Mouse (Mus musculus) ES-E14 (cell line): ENCODE results near the gene Acot1. TPM values are rescaled to one million over a fixed set of nuclear protein-coding genes. Genes with fewer than 3 reads are reported as not detected.
"Not testable (repeated sequence)": the region's sequence is repeated elsewhere in the genome, so short reads cannot be mapped to it uniquely, and the experiment has no call there.

ENCODE experiments used
- DNase-seq: peaks from one replicate; pipeline ENCODE4 v3.0.0-alpha.2; 2013; ENCODE audit warnings: low read depth, low spot score
- H3K27ac ChIP-seq: 2 replicates; pipeline ENCODE4 v1.5.1; 2012; ENCODE audit warnings: low read depth, mild to moderate bottlenecking, low read length, moderate library complexity, mixed read lengths; ENCODE audit not compliant: poor library complexity, insufficient read depth, severe bottlenecking
- H3K36me3 ChIP-seq: 2 replicates; pipeline ENCODE4 v1.6.1; 2012; ENCODE audit warnings: mild to moderate bottlenecking, low read length, moderate library complexity, mixed read lengths; ENCODE audit not compliant: control insufficient read depth, poor library complexity, insufficient read depth, severe bottlenecking
- H3K4me1 ChIP-seq, 2 experiments: fragments of 150-350 bp in 1 of 2; sonication (generic) in 1 of 2; 2 replicates each; pipeline ENCODE4 v1.6.1; 2012; ENCODE audit warnings: low read length in 2 of 2, mild to moderate bottlenecking in 1 of 2, mixed read lengths in 1 of 2; ENCODE audit not compliant: control insufficient read depth in 2 of 2, insufficient read depth in 2 of 2, poor library complexity in 1 of 2
- H3K4me3 ChIP-seq, 2 experiments: fragments of 150-350 bp in 1 of 2; sonication (generic) in 1 of 2; 2 replicates each; pipeline ENCODE4 v1.5.1; 2012; ENCODE audit warnings: low read length in 2 of 2, low read depth in 1 of 2, mild to moderate bottlenecking in 1 of 2, mixed read lengths in 1 of 2; ENCODE audit not compliant: insufficient read depth in 1 of 2, poor library complexity in 1 of 2, severe bottlenecking in 1 of 2
- H3K9ac ChIP-seq: 2 replicates; pipeline ENCODE4 v1.6.1; 2012; ENCODE audit warnings: low read depth, mild to moderate bottlenecking, low read length, mixed read lengths; ENCODE audit not compliant: poor library complexity, insufficient read depth, severe bottlenecking
- H3K9me3 ChIP-seq: fragments of 150-350 bp; sonication (generic); 2 replicates; pipeline ENCODE4 v1.6.1; 2012; ENCODE audit warnings: low read depth, mild to moderate bottlenecking, low read length; ENCODE audit not compliant: control insufficient read depth, insufficient read depth
- CHD2 ChIP-seq: IDR thresholded peaks from 2 replicates; pipeline ENCODE4 v1.6.1; 2014; ENCODE audit warnings: mild to moderate bottlenecking, low read depth, low read length, inconsistent platforms
- HCFC1 ChIP-seq: IDR thresholded peaks from 2 replicates; pipeline ENCODE4 v1.6.1; 2012; ENCODE audit warnings: low read length, inconsistent platforms, borderline replicate concordance; ENCODE audit not compliant: insufficient read depth
- MAFK ChIP-seq: IDR thresholded peaks from 2 replicates; pipeline ENCODE4 v1.6.1; 2014; ENCODE audit warnings: mild to moderate bottlenecking, low read depth, low read length, inconsistent platforms; ENCODE audit not compliant: insufficient read depth
- ZC3H11A ChIP-seq: IDR thresholded peaks from 2 replicates; pipeline ENCODE4 v1.6.1; 2012; ENCODE audit warnings: low read depth, mild to moderate bottlenecking, inconsistent platforms, low read length, borderline replicate concordance
- ZNF384 ChIP-seq: IDR thresholded peaks from 2 replicates; pipeline ENCODE4 v1.6.1; 2012; ENCODE audit warnings: low read depth, low read length, inconsistent platforms
- in situ Hi-C, 2 experiments: fragments of 600-800 bp; cut with MboI; formaldehyde crosslinking; loops; one replicate each; pipeline ENCODE4 v1.15.1; 2025; ENCODE audit warnings: low sequenced_read_pairs in 2 of 2, inconsistent platforms in 1 of 2; ENCODE audit not compliant: unreplicated experiment in 2 of 2
- total RNA-seq: library from RNA; depleted of rRNA; stranded (reverse); fragments of 300-350 nt; gene quantifications from 2 replicates; pipeline ENCODE4 v1.2.3, GENCODE M21; 2012

Gene Acot1
- total RNA-seq, 1 experiment = 10.2 TPM

GRCm38 (mm10) chr12:84023052-84023745 lies 13.9 kb downstream of the Acot1 start:
- no peaks in the 10 kb centered on the region for H3K4me1 ChIP-seq
- H3K4me3 ChIP-seq = no peak overlapping the region
- no peak overlapping the region for H3K9ac ChIP-seq
- no peak overlapping the region for H3K27ac ChIP-seq
- H3K9me3 ChIP-seq = no peaks in the 10 kb centered on the region; the same call in 1 of the 2 replicates
- TF ChIP-seq ZNF384 = no peak
- TF ChIP-seq HCFC1 = no peak
- no peak for TF ChIP-seq CHD2
- TF ChIP-seq ZC3H11A = no peak
- no peak for TF ChIP-seq MAFK
- H3K36me3 ChIP-seq = no peaks in the 10 kb centered on the region
- DNase-seq = no peak
- in situ Hi-C loops = no loop called here

GRCm38 (mm10) chr12:84025888-84026287 lies 16.6 kb downstream of the Acot1 start:
- no peak for DNase-seq
- Histone ChIP-seq H3K27ac (no peak overlapping the region), H3K4me1 (no peaks in the 10 kb centered on the region), H3K9me3 (peaks cover 4% of the 10 kb centered on the region; the same call in 1 of the 2 replicates), H3K4me3 (no peak overlapping the region), H3K36me3 (no peaks in the 10 kb centered on the region), H3K9ac (no peak overlapping the region)
- TF ChIP-seq ZNF384 = no peak
- no peak for TF ChIP-seq CHD2
- no peak for TF ChIP-seq MAFK
- no peak for TF ChIP-seq ZC3H11A
- TF ChIP-seq HCFC1 = no peak
- in situ Hi-C loops = no loop called here

GRCm38 (mm10) chr12:84028328-84028727 lies 19.0 kb downstream of the Acot1 start:
- in situ Hi-C loops = not testable (repeated sequence)

GRCm38 (mm10) chr12:84029043-84029442 lies 19.8 kb downstream of the Acot1 start:
- H3K27ac ChIP-seq, H3K4me1 ChIP-seq, in situ Hi-C loops, DNase-seq, H3K9me3 ChIP-seq, H3K9ac ChIP-seq, H3K4me3 ChIP-seq, H3K36me3 ChIP-seq: not testable (repeated sequence)

More at GRCm38 (mm10) chr12:84028328-84028727, 19.0 kb downstream of the Acot1 start:
- H3K27ac ChIP-seq = peak overlapping the region; percentile 44
- H3K9me3 ChIP-seq, H3K4me3 ChIP-seq, H3K9ac ChIP-seq, DNase-seq, H3K36me3 ChIP-seq, H3K4me1 ChIP-seq: not testable (repeated sequence)

- DNase-seq = no peak
- Histone ChIP-seq H3K9ac (no peak overlapping the region), H3K36me3 (no peaks in the 10 kb centered on the region), H3K27ac (no peak overlapping the region), H3K4me3 (no peak overlapping the region), H3K9me3 (0 out of 2 replicates have a peak, but pooled peaks cover 4% of the 10 kb centered on the region), H3K4me1 (no peaks in the 10 kb centered on the region; a peak in 1 of 4 replicates)
- in situ Hi-C loops = no loop called here
- TF ChIP-seq ZC3H11A = no peak
- no peak for TF ChIP-seq MAFK
- no peak for TF ChIP-seq HCFC1
- TF ChIP-seq CHD2 = no peak
- TF ChIP-seq ZNF384 = no peak
Measured at GRCm38 (mm10) chr12:84030659-84031332, 21.5 kb downstream of the Acot1 start.
